ENCODE assay signal across 8 mouse cellular contexts in the genomic region with DNA sequence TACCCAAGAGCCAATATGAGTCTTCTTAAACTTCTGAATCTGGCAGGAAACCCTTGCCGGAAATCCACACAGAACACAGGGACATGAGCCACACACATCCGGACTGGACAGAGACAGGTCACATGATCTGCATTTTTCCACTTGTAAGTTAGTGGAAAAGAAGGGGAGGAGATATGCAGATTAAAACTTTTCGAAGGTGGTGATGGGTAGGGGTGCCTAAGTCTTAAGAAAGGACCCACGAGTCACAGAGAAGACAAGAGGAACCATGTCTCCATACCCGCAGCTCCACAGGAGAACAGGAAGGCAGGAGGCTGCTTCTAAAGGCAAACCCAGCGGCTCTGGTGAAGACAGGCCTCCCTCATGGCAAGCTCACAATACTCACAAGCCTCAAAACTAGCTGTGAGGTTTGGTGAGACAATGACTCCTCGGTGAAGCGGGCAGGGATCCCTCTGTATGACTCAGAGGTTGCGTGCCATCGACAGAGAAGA. TPM values are rescaled to one million over a fixed set of nuclear protein-coding genes. Genes with fewer than 3 reads are reported as not detected.
DNase-seq lines count a peak whose midpoint lies in the region; ATAC-seq and TF ChIP-seq lines count a peak whose summit lies in the region.

No protein-coding gene starts in this region.

- 1% methylated on average over 10 of the region's 10 CpGs for WGBS in heart, embryonic 15.5 days
- WGBS in kidney, postnatal 0 days: under 1% methylated on average over 10 of the region's 10 CpGs
- 1% methylated on average over 10 of the region's 10 CpGs for WGBS in neural tube, embryonic 12.5 days

- H3K9me3 ChIP-seq in heart, embryonic 15.5 days (replicated peaks): no peaks in the 10 kb centered on the region
- no peaks in the 10 kb centered on the region for H3K9me3 ChIP-seq in kidney, postnatal 0 days (replicated peaks; ENCODE audit: low read length)
- H3K9me3 ChIP-seq in neural tube, embryonic 12.5 days: no peaks in the 10 kb centered on the region

- H3K27me3 ChIP-seq in heart, embryonic 15.5 days: no peaks in the 10 kb centered on the region
- H3K27me3 ChIP-seq in kidney, postnatal 0 days (ENCODE audit: insufficient read depth, low read length): no peaks in the 10 kb centered on the region
- no peaks in the 10 kb centered on the region for H3K27me3 ChIP-seq in neural tube, embryonic 12.5 days (replicated peaks)

- peak; percentile 53 for ATAC-seq in erythroblast, adult 5-6 weeks (replicated peaks; ENCODE audit: low FRiP score, poor library complexity, severe bottlenecking)
- ATAC-seq in heart, embryonic 15.5 days (replicated peaks; ENCODE audit: insufficient number of reproducible peaks, insufficient read depth, low FRiP score, low read depth): peak; percentile 86
- ATAC-seq in kidney, postnatal 0 days (replicated peaks; ENCODE audit: low FRiP score, low read depth): peak; percentile 93
- peak; percentile 83 for ATAC-seq in neural tube, embryonic 12.5 days (ENCODE audit: low FRiP score, low read depth)

- no peak for TF ChIP-seq CTCF in kidney, postnatal 0 days (IDR thresholded peaks at IDR 0.05; ENCODE audit: low read depth)

- H3K36me3 ChIP-seq in heart, embryonic 15.5 days: no peaks in the 10 kb centered on the region
- H3K36me3 ChIP-seq in kidney, postnatal 0 days (ENCODE audit: insufficient read depth, low read length): no peaks in the 10 kb centered on the region
- H3K36me3 ChIP-seq in neural tube, embryonic 12.5 days: no peaks in the 10 kb centered on the region

- peak overlapping the region; percentile 89 for H3K9ac ChIP-seq in heart, embryonic 15.5 days
- H3K9ac ChIP-seq in kidney, postnatal 0 days (ENCODE audit: low read depth, low read length): peak overlapping the region; percentile 62
- peak overlapping the region; percentile 62 for H3K9ac ChIP-seq in neural tube, embryonic 12.5 days

- peaks cover 40% of the 10 kb centered on the region for H3K4me1 ChIP-seq in heart, embryonic 15.5 days (replicated peaks)
- peaks cover 12% of the 10 kb centered on the region for H3K4me1 ChIP-seq in kidney, postnatal 0 days (replicated peaks; ENCODE audit: insufficient read depth, low read length)
- peaks cover 25% of the 10 kb centered on the region for H3K4me1 ChIP-seq in neural tube, embryonic 12.5 days

- peak; percentile 91 for DNase-seq in CD4-positive helper T cell, adult 2 months (ENCODE audit: low read depth, low spot score)
- DNase-seq in adrenal gland, adult (ENCODE audit: inconsistent age in 2 of 2, low spot score in 1 of 2): peak; percentile 85 to 96
- peak; percentile 99 for DNase-seq in kidney, postnatal 0 days (ENCODE audit: low spot score)
- peak; percentile 83 to 90 for DNase-seq in lung, adult 18-20 months
- peak; percentile 60 for DNase-seq in thymus, postnatal 14 days

- peak overlapping the region; percentile 58 for H3K4me3 ChIP-seq in heart, embryonic 15.5 days
- H3K4me3 ChIP-seq in kidney, postnatal 0 days (replicated peaks; ENCODE audit: low read depth, low read length): peak overlapping the region; percentile 39
- H3K4me3 ChIP-seq in neural tube, embryonic 12.5 days: peak overlapping the region; percentile 39

- peak overlapping the region; percentile 99 for H3K4me2 ChIP-seq in heart, embryonic 15.5 days
- H3K4me2 ChIP-seq in kidney, postnatal 0 days (ENCODE audit: low read length): peak overlapping the region; percentile 98
- H3K4me2 ChIP-seq in neural tube, embryonic 12.5 days (replicated peaks): peak overlapping the region; percentile 92

- H3K27ac ChIP-seq in heart, embryonic 15.5 days: peak overlapping the region; percentile 99
- peak overlapping the region; percentile 96 for H3K27ac ChIP-seq in kidney, postnatal 0 days
- peak overlapping the region; percentile 59; the same call in 1 of the 2 replicates for H3K27ac ChIP-seq in neural tube, embryonic 12.5 days

RNA-seq across cellular contexts. Expression of gene Tpt1, which starts 10.6 kb away (rescaled TPM):
- total RNA-seq in erythroblast, adult 5-6 weeks (2015; ENCODE audit: low replicate concordance): 1,739 and 1,947 TPM in 2 replicates
- 548 and 914 TPM in 2 replicates for total RNA-seq in erythroblast, adult 5-6 weeks (2017; ENCODE audit: low replicate concordance)
- polyA plus RNA-seq in heart, embryonic 15.5 days (2015; fragmentation: Nextera tagmentation; extraction: Ambion mirVana): 751 and 926 TPM in 2 replicates
- polyA plus RNA-seq in kidney, postnatal 0 days (2015; fragmentation: Nextera tagmentation; extraction: Ambion mirVana): 1,400 and 1,543 TPM in 2 replicates
- 931 and 967 TPM in 2 replicates for polyA plus RNA-seq in neural tube, embryonic 12.5 days (2016; fragmentation: Nextera tagmentation; extraction: Ambion mirVana)

RNA-seq across cellular contexts. Expression of gene Slc25a30, which starts 47.5 kb away (rescaled TPM):
- 8.2 and 13.3 TPM in 2 replicates for total RNA-seq in erythroblast, adult 5-6 weeks (2015; ENCODE audit: low replicate concordance)
- total RNA-seq in erythroblast, adult 5-6 weeks (2017; ENCODE audit: low replicate concordance): 3.4 and 7.0 TPM in 2 replicates
- polyA plus RNA-seq in heart, embryonic 15.5 days (2015; fragmentation: Nextera tagmentation; extraction: Ambion mirVana): 5.6 and 5.8 TPM in 2 replicates
- 22.7 and 24.3 TPM in 2 replicates for polyA plus RNA-seq in kidney, postnatal 0 days (2015; fragmentation: Nextera tagmentation; extraction: Ambion mirVana)
- polyA plus RNA-seq in neural tube, embryonic 12.5 days (2016; fragmentation: Nextera tagmentation; extraction: Ambion mirVana): 7.7 and 8.6 TPM in 2 replicates

Comparison
In these comparisons a context has a peak if more than half of its experiments do, and no peak if none do; other contexts are left out.
1. Peak in every context shown above with its lines: DNase-seq, ATAC-seq, H3K4me3 ChIP-seq and H3K27ac ChIP-seq.